Mouse (Mus musculus): Measurements from ENCODE around the gene Pla2r1.

Gene Pla2r1

GRCm38 (mm10) chr2:60503991-60504390 is 49.1 kb downstream of the Pla2r1 start:
- DNase-seq (ENCODE audit: low spot score in 2 of 2) = no peak

GRCm38 (mm10) chr2:60500583-60501116 is 52.5 kb downstream of the Pla2r1 start:
- DNase-seq (ENCODE audit: low spot score in 2 of 2) = no peak

GRCm38 (mm10) chr2:60479906-60480305 is 73.2 kb downstream of the Pla2r1 start:
- no peak for DNase-seq (ENCODE audit: low spot score in 2 of 2)

- no peak for DNase-seq (ENCODE audit: low spot score in 2 of 2)
Measured at GRCm38 (mm10) chr2:60478778-60479177, 74.3 kb downstream of the Pla2r1 start.

- DNase-seq (ENCODE audit: low spot score in 2 of 2) = no peak
Measured at GRCm38 (mm10) chr2:60468901-60469770, 84.0 kb downstream of the Pla2r1 start.

GRCm38 (mm10) chr2:60452376-60452775 is 100.7 kb downstream of the Pla2r1 start:
- DNase-seq (ENCODE audit: low spot score in 2 of 2) = no peak

GRCm38 (mm10) chr2:60451119-60451773 is 101.9 kb downstream of the Pla2r1 start:
- no peak for DNase-seq (ENCODE audit: low spot score in 2 of 2)

- DNase-seq (ENCODE audit: low spot score in 2 of 2) = no peak
Measured at GRCm38 (mm10) chr2:60449732-60450131, 103.4 kb downstream of the Pla2r1 start.

GRCm38 (mm10) chr2:60444711-60445509 is 108.2 kb downstream of the Pla2r1 start:
- no peak for DNase-seq (ENCODE audit: low spot score in 2 of 2)

GRCm38 (mm10) chr2:60443279-60443678 is 109.8 kb downstream of the Pla2r1 start:
- no peak for DNase-seq (ENCODE audit: low spot score in 2 of 2)

GRCm38 (mm10) chr2:60441875-60442274 is 111.2 kb downstream of the Pla2r1 start:
- no peak for DNase-seq (ENCODE audit: low spot score in 2 of 2)

GRCm38 (mm10) chr2:60436802-60437201 is 116.3 kb downstream of the Pla2r1 start:
- DNase-seq (ENCODE audit: low spot score in 2 of 2) = no peak

- DNase-seq (ENCODE audit: low spot score in 2 of 2) = no peak
Measured at GRCm38 (mm10) chr2:60430315-60431021, 122.6 kb downstream of the Pla2r1 start.

- peak; percentile 36 to 76 for DNase-seq (ENCODE audit: low spot score in 2 of 2)
Measured at GRCm38 (mm10) chr2:60418075-60418474, 135.0 kb downstream of the Pla2r1 start.

GRCm38 (mm10) chr2:60414334-60414733 is 138.8 kb downstream of the Pla2r1 start:
- DNase-seq (ENCODE audit: low spot score in 2 of 2) = no peak

- DNase-seq (ENCODE audit: low spot score in 2 of 2) = no peak
Measured at GRCm38 (mm10) chr2:60413006-60413650, 140.0 kb downstream of the Pla2r1 start.

GRCm38 (mm10) chr2:60411181-60411580 is 141.9 kb downstream of the Pla2r1 start:
- no peak for DNase-seq (ENCODE audit: low spot score in 2 of 2)

- no peak for DNase-seq (ENCODE audit: low spot score in 2 of 2)
Measured at GRCm38 (mm10) chr2:60409989-60410763, 142.9 kb downstream of the Pla2r1 start.

- no peak for DNase-seq (ENCODE audit: low spot score in 2 of 2)
Measured at GRCm38 (mm10) chr2:60409194-60409593, 143.9 kb downstream of the Pla2r1 start.

GRCm38 (mm10) chr2:60407387-60407786 is 145.7 kb downstream of the Pla2r1 start:
- DNase-seq (ENCODE audit: low spot score in 2 of 2) = no peak
